Mouse (Mus musculus): Measurements from ENCODE around the gene Defb15.

DNA sequence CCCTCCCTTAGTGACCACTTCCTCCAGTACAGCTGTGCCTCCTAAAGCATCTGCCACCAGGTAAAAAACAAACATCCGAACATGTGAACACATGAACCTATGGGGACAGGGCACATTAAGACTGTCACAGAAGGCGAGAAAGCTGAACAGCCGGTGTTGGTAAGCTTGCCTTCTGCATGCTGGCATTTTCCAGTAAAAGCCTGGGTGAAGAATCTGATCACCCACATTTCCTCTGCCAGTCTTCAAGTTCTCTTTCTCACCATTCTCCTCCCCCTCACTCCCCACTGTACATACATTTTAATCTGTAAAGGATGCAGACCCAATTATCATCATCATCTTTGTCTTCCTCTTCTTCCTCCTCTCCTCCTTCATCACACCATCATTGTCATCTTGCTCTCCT, 16.9 kb downstream of the Defb15 start:
- no peak for TF ChIP-seq POLR2A (IDR thresholded peaks at IDR 0.05; ENCODE audit: insufficient read length, low read depth)
- TF ChIP-seq E2F4 (IDR thresholded peaks at IDR 0.05; ENCODE audit: insufficient read depth), result no peak

Data from myocyte (in vitro differentiated cells).